Mouse (Mus musculus) liver, postnatal 0 days (tissue): Measurements from ENCODE around the gene Capns1.

Experiments used
- CTCF ChIP-seq: sonication (generic); IDR thresholded peaks from 2 replicates; pipeline ENCODE4 v1.5.1; 2016; ENCODE audit warnings: antibody characterized with exemption, low read depth
- EP300 ChIP-seq: IDR thresholded peaks from 2 replicates; pipeline ENCODE4 v1.6.1; 2016; ENCODE audit warnings: antibody characterized with exemption, low read depth, mild to moderate bottlenecking

- TF ChIP-seq CTCF = no peak
- TF ChIP-seq EP300 = no peak
These were observed 5.8 kb upstream of the Capns1 start for GRCm38 (mm10) chr7:30204380-30204779.
